Mouse (Mus musculus): ENCODE results near the gene Dnaic1. TPM values are rescaled to one million over a fixed set of nuclear protein-coding genes. Genes with fewer than 3 reads are reported as not detected.
"Not testable (repeated sequence)": the region's sequence is repeated elsewhere in the genome, so short reads cannot be mapped to it uniquely, and the experiment has no call there.

Dnaic1 gene
- polyA plus RNA-seq, 1 experiment = not detected

DNA sequence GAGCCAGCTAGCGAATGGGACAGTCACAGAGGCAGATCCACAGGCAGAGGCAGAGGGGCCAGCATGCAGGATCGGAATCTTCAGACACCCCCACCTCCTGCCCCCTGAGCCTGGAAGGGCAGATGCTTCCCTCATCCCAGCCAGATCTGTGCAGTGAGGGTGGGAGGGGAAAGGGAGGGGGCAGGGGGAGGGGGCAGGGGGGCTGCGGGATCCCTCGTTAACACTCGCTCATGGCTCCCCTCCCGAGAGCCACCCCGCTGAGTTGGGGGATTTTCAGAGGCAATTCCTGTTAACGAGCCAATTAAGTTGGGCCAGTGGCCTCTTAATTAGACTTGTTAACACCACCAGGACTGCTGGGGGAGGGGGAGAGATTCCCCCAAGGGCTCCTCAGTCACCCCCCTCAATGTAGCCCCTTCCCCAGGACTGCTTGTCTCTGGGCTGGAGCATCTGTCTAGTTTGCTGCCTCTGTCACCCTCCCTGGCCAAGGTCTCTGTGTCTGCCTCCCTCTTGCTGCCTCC, 102.4 kb downstream of the Dnaic1 start:
- Histone ChIP-seq H3K4me3 (ENCODE audit: insufficient read depth, low read length) (no peak overlapping the region), H3K27ac (ENCODE audit: insufficient read depth, low read depth, low read length) (no peak overlapping the region), H3K4me1 (ENCODE audit: control insufficient read depth, insufficient read depth, low read length) (no peaks in the 10 kb centered on the region)
- TF ChIP-seq POLR2A (IDR thresholded peaks at IDR 0.05; ENCODE audit: borderline replicate concordance, low read depth, low read length) (no peak), CTCF (IDR thresholded peaks at IDR 0.05; ENCODE audit: low read depth, low read length) (no peak)

DNA sequence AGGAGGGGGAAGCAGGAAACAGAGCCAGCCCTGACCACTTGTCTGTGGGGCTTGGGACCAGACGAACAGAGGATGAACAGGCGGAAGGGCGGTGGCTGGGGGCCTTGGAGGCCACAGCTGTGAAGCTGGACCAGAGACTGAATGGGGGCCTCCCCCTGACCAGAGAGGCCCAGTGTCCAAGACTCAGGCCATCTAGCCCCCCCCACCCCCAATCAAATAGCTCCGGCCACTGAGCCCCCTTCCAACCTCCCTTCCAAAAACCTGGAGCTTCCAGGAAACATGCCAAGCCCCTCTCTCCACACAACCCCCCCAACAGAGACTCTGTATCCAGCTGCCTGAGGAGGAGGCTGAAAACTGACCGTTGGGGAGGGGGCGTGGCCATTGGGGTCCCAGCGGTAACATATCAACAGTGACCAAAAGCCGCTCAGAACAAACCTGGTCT, 103.0 kb downstream of the Dnaic1 start:
- TF ChIP-seq CTCF (IDR thresholded peaks at IDR 0.05; ENCODE audit: low read depth, low read length) = no peak
- no peak for TF ChIP-seq POLR2A (IDR thresholded peaks at IDR 0.05; ENCODE audit: borderline replicate concordance, low read depth, low read length)
- Histone ChIP-seq H3K27ac (ENCODE audit: insufficient read depth, low read depth, low read length) (no peak overlapping the region), H3K4me3 (ENCODE audit: insufficient read depth, low read length) (no peak overlapping the region), H3K4me1 (ENCODE audit: control insufficient read depth, insufficient read depth, low read length) (no peaks in the 10 kb centered on the region)

DNA sequence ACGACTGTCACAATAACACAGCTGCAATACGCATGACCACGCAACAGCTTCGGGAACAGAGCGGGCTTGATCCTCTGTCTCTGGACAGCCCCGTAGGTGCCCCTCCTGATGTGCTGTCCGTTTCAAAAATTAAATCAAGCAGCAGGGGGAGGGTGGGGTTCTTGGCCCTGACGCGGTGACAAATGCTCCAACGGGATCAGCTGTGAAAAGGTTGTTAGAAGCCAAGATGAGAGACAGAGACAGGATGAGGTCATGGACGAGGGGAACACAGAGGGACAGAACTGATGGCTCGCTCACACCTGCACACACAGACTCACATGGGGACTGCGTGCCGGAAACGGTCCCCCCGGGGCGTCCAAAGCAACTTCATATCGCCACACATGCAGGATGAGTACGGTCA, 103.6 kb downstream of the Dnaic1 start:
- H3K27ac ChIP-seq (ENCODE audit: insufficient read depth, low read depth, low read length) = no peak overlapping the region
- no peaks in the 10 kb centered on the region for H3K4me1 ChIP-seq (ENCODE audit: control insufficient read depth, insufficient read depth, low read length)
- no peak overlapping the region for H3K4me3 ChIP-seq (ENCODE audit: insufficient read depth, low read length)
- no peak for TF ChIP-seq CTCF (IDR thresholded peaks at IDR 0.05; ENCODE audit: low read depth, low read length)
- no peak for TF ChIP-seq POLR2A (IDR thresholded peaks at IDR 0.05; ENCODE audit: borderline replicate concordance, low read depth, low read length)

DNA sequence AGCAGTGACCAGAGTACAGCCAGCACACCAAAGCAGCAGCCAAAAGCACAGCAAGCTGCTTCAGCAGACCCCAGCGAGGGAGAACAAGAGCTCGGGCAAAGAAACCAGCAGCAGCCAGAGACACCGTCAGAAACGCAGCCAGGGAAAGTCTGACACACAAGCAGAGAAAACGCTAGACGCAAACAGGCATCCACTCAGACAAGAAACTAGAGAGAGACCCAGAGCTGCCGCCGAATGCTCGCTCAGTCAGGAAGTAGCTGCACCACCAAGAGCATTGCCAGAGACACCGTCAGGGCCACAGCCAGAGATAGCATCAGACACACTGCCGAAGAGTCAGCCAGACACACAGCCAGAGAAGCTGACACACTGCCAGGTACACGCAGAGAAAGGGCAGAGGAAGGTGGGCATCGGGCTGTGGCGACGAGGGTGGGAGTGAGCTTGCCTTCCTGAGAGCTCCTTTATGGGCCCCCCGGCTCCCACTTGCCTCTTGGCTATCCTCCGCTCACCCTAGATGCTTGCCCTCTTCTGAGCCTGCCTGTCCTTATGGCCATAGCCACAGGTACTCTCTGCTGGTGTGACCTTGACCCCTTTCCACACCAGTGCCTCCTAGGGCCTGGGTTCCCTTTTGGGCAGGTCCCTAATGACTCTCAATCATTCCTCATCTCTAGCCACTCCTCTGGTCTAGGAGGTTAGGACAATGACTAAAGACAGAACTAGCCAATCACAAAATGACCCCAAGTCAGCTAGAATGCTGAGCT, 106.9 kb downstream of the Dnaic1 start:
- H3K27ac ChIP-seq (ENCODE audit: insufficient read depth, low read depth, low read length) = no peak overlapping the region
- no peak overlapping the region for H3K4me3 ChIP-seq (ENCODE audit: insufficient read depth, low read length)
- no peaks in the 10 kb centered on the region for H3K4me1 ChIP-seq (ENCODE audit: control insufficient read depth, insufficient read depth, low read length)
- TF ChIP-seq POLR2A (IDR thresholded peaks at IDR 0.05; ENCODE audit: borderline replicate concordance, low read depth, low read length) = no peak
- no peak for TF ChIP-seq CTCF (IDR thresholded peaks at IDR 0.05; ENCODE audit: low read depth, low read length)

DNA sequence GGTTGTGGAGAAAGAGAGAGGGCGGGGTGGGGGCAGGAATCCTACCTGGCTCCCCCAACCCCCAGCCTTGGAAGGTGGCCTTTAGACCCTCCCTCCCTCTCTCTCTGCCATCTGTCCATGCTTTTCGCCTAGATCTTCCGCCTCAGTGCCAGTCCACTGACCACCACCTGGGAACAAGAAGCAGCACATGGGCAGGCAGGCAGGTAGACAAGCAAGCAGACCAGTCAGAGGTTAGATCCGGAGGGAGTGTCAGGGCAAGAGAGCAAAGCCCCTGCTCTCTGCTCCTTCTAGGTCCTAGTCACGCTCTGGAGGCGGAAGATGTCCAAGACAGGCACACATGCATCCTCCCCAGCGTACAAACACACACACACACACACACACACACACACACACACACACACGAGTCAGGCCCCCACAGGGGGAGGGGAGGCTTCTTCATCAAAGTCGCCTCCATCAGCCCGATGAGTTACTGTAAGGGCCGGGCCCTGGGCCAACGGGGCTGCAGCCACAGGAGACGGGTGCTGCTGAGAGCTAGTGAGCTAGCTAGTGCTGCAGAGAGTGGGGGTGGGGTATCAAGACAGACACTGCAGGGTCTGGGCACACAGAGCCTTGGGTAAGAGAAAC, 107.5 kb downstream of the Dnaic1 start:
- H3K4me3 ChIP-seq (ENCODE audit: insufficient read depth, low read length) = no peak overlapping the region
- H3K4me1 ChIP-seq (ENCODE audit: control insufficient read depth, insufficient read depth, low read length) = no peaks in the 10 kb centered on the region
- TF ChIP-seq POLR2A (IDR thresholded peaks at IDR 0.05; ENCODE audit: borderline replicate concordance, low read depth, low read length) = no peak
- no peak for TF ChIP-seq CTCF (IDR thresholded peaks at IDR 0.05; ENCODE audit: low read depth, low read length)
- no peak overlapping the region for H3K27ac ChIP-seq (ENCODE audit: insufficient read depth, low read depth, low read length)

DNA sequence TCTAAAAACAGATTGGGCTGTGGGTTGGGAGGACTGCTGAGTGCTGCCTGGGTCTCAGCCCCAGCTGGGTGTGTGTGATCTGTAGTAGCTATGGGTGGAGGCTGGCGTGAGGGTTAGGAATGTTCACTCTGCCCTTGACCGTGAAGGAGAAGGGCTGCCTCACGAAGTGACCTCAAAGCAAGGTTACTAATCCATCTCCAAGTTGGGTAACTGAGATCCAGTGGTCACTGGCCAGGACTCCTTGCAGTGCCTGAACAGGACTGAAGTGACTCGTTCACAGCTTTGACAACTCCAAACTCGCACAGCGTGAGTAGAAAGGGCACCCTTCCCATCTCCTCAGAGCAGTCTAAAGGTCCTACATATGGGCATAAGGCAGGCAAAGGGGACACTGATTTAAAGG, 109.3 kb downstream of the Dnaic1 start:
- Histone ChIP-seq H3K27ac (ENCODE audit: insufficient read depth, low read depth, low read length) (no peak overlapping the region), H3K4me3 (ENCODE audit: insufficient read depth, low read length) (no peak overlapping the region), H3K4me1 (ENCODE audit: control insufficient read depth, insufficient read depth, low read length) (no peaks in the 10 kb centered on the region)
- TF ChIP-seq POLR2A (IDR thresholded peaks at IDR 0.05; ENCODE audit: borderline replicate concordance, low read depth, low read length) (no peak), CTCF (IDR thresholded peaks at IDR 0.05; ENCODE audit: low read depth, low read length) (no peak)

DNA sequence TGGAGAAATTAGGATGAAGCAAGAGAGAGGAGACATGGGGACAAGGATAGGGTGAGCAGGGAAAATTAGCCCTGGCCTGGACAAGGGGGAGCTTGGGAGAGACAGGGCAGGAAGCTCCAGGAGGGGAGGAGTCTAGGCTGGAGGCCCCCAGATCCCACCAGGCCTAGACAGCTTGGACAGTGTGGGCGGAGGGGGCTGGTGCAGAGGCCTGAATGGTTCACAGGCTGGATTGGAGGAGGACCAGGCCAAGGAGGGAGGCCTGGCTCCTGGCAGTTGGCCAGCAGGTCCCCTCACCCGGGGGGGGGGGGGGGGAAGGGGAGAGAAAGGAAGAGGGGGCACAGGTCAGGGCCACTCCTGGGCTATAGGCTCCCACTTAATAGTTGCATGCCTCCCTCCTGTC, 109.7 kb downstream of the Dnaic1 start:
- Histone ChIP-seq H3K4me1 (ENCODE audit: control insufficient read depth, insufficient read depth, low read length) (no peaks in the 10 kb centered on the region), H3K4me3 (ENCODE audit: insufficient read depth, low read length) (no peak overlapping the region), H3K27ac (ENCODE audit: insufficient read depth, low read depth, low read length) (no peak overlapping the region)
- TF ChIP-seq CTCF (IDR thresholded peaks at IDR 0.05; ENCODE audit: low read depth, low read length) (no peak), POLR2A (IDR thresholded peaks at IDR 0.05; ENCODE audit: borderline replicate concordance, low read depth, low read length) (no peak)

DNA sequence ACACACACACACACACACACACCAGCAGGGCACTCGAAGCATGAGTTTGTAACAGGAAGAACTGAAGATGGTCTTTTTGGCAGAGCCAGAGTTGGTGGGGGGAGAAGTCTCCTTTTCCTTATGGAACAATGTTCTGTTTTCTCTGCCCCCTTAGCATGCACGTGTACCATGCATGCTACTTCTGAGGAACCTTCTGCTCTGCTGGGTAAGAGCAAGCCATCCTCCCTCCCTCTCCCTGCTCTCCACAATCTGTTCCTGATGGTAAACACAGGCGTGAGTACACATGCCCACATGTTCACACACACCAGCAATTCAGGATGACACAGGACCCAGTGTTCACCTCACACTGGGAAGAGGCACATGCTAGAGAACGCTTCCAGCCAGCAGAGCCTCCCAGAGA, 111.6 kb downstream of the Dnaic1 start:
- H3K4me3 ChIP-seq (ENCODE audit: insufficient read depth, low read length) = no peak overlapping the region
- H3K27ac ChIP-seq (ENCODE audit: insufficient read depth, low read depth, low read length) = no peak overlapping the region
- no peaks in the 10 kb centered on the region for H3K4me1 ChIP-seq (ENCODE audit: control insufficient read depth, insufficient read depth, low read length)
- TF ChIP-seq CTCF (IDR thresholded peaks at IDR 0.05; ENCODE audit: low read depth, low read length) (no peak), POLR2A (IDR thresholded peaks at IDR 0.05; ENCODE audit: borderline replicate concordance, low read depth, low read length) (no peak)

DNA sequence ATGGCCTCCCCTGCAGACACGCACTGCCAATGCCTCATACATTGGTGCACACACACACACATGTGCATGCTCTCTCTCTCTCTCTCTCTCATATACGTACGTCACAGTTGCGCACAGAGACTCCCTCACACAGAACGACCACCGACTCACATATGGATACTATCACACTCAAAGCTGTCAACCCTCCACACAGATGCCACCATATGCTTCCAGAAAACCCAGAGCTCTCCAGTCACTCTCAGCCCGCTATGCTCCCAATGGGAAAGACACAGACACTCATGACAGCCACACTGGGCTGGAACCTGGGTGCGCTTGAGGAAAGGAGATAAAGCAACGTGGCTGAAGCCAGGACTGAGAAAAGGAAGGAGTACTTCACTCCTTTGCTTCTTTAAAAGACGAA, 112.4 kb downstream of the Dnaic1 start:
- TF ChIP-seq POLR2A (IDR thresholded peaks at IDR 0.05; ENCODE audit: borderline replicate concordance, low read depth, low read length) (no peak), CTCF (IDR thresholded peaks at IDR 0.05; ENCODE audit: low read depth, low read length) (no peak)
- no peak overlapping the region for H3K27ac ChIP-seq (ENCODE audit: insufficient read depth, low read depth, low read length)
- H3K4me3 ChIP-seq (ENCODE audit: insufficient read depth, low read length) = no peak overlapping the region
- H3K4me1 ChIP-seq (ENCODE audit: control insufficient read depth, insufficient read depth, low read length) = no peaks in the 10 kb centered on the region

DNA sequence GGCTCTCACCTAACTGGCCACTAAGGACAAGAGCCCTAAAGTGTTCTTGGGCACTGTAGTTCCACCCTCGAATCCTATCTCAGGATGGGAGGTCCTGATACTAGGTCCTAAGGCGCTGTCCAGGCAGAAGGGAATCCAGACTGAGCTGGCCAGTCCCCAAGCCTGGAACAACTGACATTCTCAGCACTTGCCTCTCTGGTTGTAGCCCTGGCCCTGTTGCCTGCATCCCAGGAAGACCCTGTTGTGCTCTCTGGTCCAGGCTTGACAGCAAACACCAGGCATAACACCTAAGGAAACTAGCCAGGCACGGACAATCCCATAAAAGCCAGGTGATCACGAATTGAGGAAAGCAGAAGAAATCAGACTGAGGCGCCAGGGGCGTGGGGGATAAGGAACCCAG, 113.2 kb downstream of the Dnaic1 start:
- H3K4me3 ChIP-seq (ENCODE audit: insufficient read depth, low read length) = no peak overlapping the region
- no peaks in the 10 kb centered on the region for H3K4me1 ChIP-seq (ENCODE audit: control insufficient read depth, insufficient read depth, low read length)
- no peak for TF ChIP-seq CTCF (IDR thresholded peaks at IDR 0.05; ENCODE audit: low read depth, low read length)
- no peak for TF ChIP-seq POLR2A (IDR thresholded peaks at IDR 0.05; ENCODE audit: borderline replicate concordance, low read depth, low read length)
- H3K27ac ChIP-seq (ENCODE audit: insufficient read depth, low read depth, low read length) = no peak overlapping the region

DNA sequence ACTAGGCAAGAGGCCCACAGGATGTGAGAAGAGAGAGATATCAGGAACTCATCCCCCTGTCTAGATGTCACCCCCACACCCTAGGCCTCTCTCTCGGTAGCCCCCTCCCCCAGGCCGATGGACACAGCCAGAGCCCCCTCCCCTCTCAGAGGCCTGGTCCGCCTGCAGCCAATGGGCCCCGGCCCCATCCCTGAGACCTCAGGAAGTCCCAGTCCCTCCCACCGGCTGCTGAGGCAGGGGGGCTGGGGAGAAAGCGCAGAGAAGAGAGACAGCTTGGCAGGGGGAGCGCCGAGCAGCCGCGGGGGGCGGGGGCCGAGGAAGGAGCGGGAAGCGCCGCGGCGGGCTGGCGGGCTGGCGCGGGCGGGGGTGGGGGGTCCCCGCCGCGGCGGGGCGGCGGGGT, 113.7 kb downstream of the Dnaic1 start:
- H3K27ac ChIP-seq (ENCODE audit: insufficient read depth, low read depth, low read length); H3K4me3 ChIP-seq (ENCODE audit: insufficient read depth, low read length); H3K4me1 ChIP-seq (ENCODE audit: control insufficient read depth, insufficient read depth, low read length): not testable (repeated sequence)

DNA sequence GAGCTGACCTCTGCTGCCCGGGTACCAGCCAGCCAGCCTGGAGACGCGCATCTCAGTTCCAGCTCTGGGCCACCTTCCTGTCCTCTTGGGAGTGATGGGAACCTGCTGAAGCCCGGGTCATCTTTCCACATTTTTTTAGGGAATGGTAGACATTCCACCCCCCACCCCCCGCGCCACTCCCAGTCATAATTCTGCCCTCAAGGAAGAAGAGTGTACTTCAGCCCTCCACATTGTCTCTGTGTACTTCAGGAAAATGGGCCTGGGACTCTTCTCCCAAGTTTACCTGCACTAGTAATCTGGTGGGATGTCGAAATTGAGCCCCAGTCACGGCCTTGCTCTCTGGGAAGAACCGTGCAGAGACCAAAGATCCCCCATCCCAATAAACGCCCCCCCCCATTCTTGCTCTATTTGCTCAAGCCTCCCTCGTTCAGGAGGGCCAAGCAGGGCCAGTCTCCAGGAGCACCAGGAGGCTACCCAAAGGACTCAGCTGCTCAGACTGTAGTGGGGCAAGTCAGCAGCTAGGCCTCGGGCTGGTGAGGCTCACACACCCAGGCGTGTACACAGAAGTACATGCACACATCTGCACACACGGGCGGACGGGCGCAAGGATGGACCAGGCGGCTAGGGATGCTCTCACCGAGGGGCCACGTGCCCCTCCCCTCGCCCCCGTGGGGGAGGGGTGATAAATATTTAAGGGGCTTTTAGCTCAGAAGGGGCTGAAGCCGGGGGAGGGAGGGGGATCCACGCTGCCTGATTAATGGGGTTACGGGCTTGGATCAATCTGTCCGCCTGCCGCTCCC, 114.8 kb downstream of the Dnaic1 start:
- not testable (repeated sequence) for H3K27ac ChIP-seq (ENCODE audit: insufficient read depth, low read depth, low read length); H3K4me1 ChIP-seq (ENCODE audit: control insufficient read depth, insufficient read depth, low read length); H3K4me3 ChIP-seq (ENCODE audit: insufficient read depth, low read length)

DNA sequence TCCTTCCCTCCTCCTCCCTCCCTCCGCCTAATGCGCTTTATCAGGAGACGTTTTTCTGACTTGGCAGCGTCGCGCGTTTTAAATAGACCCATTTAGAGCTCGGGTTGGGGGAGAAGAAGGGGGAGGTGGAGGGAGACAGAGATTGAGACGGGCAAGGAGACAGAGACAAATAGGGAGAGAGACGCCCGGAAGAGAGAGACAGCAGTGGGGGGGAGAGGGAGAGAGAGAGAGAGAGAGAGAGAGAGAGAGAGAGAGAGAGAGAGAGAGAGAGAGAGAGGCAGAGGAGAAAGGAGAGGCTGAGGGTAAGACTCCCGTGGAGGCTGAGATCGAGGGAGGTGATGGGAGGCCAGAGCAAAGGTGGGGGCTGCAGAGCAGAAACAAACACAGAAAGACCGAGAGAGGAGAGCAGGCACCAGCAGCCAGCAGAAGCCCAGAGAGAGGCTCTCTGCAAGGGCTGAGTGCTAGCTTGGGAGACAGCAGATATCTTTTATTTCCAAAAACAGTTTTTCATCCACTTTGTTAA, 115.4 kb downstream of the Dnaic1 start:
- H3K4me1 ChIP-seq (ENCODE audit: control insufficient read depth, insufficient read depth, low read length) = not testable (repeated sequence)

More for the DNA sequence above, 115.4 kb downstream of the Dnaic1 start:
- H3K27ac ChIP-seq (ENCODE audit: insufficient read depth, low read depth, low read length); H3K4me3 ChIP-seq (ENCODE audit: insufficient read depth, low read length): not testable (repeated sequence)

Data from bone marrow macrophage, adult 2 months (primary cell).